Mouse (Mus musculus) heart, embryonic 16.5 days (tissue): Measurements from ENCODE around the gene Ptgs1. TPM values are rescaled to one million over a fixed set of nuclear protein-coding genes. Genes with fewer than 3 reads are reported as not detected.

Experiments used
- ATAC-seq: fragments of 200-750 bp; cut with Nextera tagmentation; replicated peaks from 2 replicates; pipeline ENCODE4 v1.8.0; 2017; ENCODE audit warnings: moderate number of reproducible peaks; ENCODE audit not compliant: insufficient read depth, low FRiP score; ENCODE audit errors: extremely low read depth
- H3K27ac ChIP-seq: fragments of 300-500 bp; sonication (generic); 2 replicates; pipeline ENCODE4 v1.5.1; 2014; ENCODE audit warnings: mild to moderate bottlenecking, low read length, control low read depth, moderate library complexity
- H3K27me3 ChIP-seq: fragments of 300-500 bp; sonication (generic); 2 replicates; pipeline ENCODE4 v1.6.1; 2014; ENCODE audit warnings: low read length, mixed read lengths; ENCODE audit not compliant: control insufficient read depth, insufficient read depth
- H3K36me3 ChIP-seq: fragments of 300-500 bp; sonication (generic); 2 replicates; pipeline ENCODE4 v1.6.1; 2014; ENCODE audit not compliant: control insufficient read depth, insufficient read depth
- H3K4me1 ChIP-seq: fragments of 300-500 bp; sonication (generic); 2 replicates; pipeline ENCODE4 v1.6.1; 2014; ENCODE audit warnings: low read length, mixed read lengths; ENCODE audit not compliant: control insufficient read depth, insufficient read depth
- H3K4me2 ChIP-seq: fragments of 300-500 bp; sonication (generic); 2 replicates; pipeline ENCODE4 v1.6.1; 2014; ENCODE audit warnings: low read depth, mild to moderate bottlenecking, control low read depth, low read length
- H3K4me3 ChIP-seq: fragments of 300-500 bp; sonication (generic); 2 replicates; pipeline ENCODE4 v1.5.1; 2014; ENCODE audit warnings: mild to moderate bottlenecking, control low read depth, low read length
- H3K9ac ChIP-seq: fragments of 300-500 bp; sonication (generic); 2 replicates; pipeline ENCODE4 v1.6.1; 2014; ENCODE audit warnings: low read length, control low read depth
- H3K9me3 ChIP-seq: fragments of 300-500 bp; sonication (generic); replicated peaks from 2 replicates; pipeline ENCODE4 v1.6.1; 2016; ENCODE audit warnings: low read length; ENCODE audit not compliant: control insufficient read depth
- WGBS: fragments of 180-500 bp; shearing (Covaris S2); extraction: QIAGEN DNeasy Blood & Tissue Kit; methylation state at CpG from one replicate; pipeline ENCODE4 v1.1.7; 2014; 5-methylcytosine and 5-hydroxymethylcytosine counted together
- polyA plus RNA-seq: library from polyadenylated mRNA; unstranded; fragments of >200 nt; fragmentation: Nextera tagmentation; extraction: Ambion mirVana; gene quantifications from 2 replicates; pipeline ENCODE4 v1.2.1, GENCODE M21; 2015

Ptgs1 gene
- polyA plus RNA-seq, 1 experiment from 2014 or later, result 21.9 TPM

- 70% methylated on average over 4 of the region's 4 CpGs for WGBS
- peaks cover 5% of the 10 kb centered on the region for H3K27me3 ChIP-seq
- H3K27ac ChIP-seq, result no peak overlapping the region
- H3K9me3 ChIP-seq, result no peaks in the 10 kb centered on the region
- no peak for ATAC-seq
- no peak overlapping the region for H3K9ac ChIP-seq
- no peaks in the 10 kb centered on the region for H3K36me3 ChIP-seq
- no peaks in the 10 kb centered on the region for H3K4me1 ChIP-seq
- no peak overlapping the region for H3K4me3 ChIP-seq
- no peak overlapping the region for H3K4me2 ChIP-seq
Measured at GRCm38 (mm10) chr2:36271085-36271484, 40.9 kb downstream of the Ptgs1 start.

- Histone ChIP-seq H3K4me1 (no peaks in the 10 kb centered on the region), H3K27me3 (peaks cover 5% of the 10 kb centered on the region), H3K27ac (no peak overlapping the region), H3K9ac (no peak overlapping the region), H3K4me2 (no peak overlapping the region), H3K9me3 (no peaks in the 10 kb centered on the region), H3K36me3 (no peaks in the 10 kb centered on the region), H3K4me3 (no peak overlapping the region)
- WGBS, result 69% methylated on average over 6 of the region's 6 CpGs
- no peak for ATAC-seq
Measured at GRCm38 (mm10) chr2:36272288-36272950, 42.2 kb downstream of the Ptgs1 start.

GRCm38 (mm10) chr2:36276454-36276853 lies 46.2 kb downstream of the Ptgs1 start:
- no peaks in the 10 kb centered on the region for H3K36me3 ChIP-seq
- H3K4me3 ChIP-seq, result no peak overlapping the region
- H3K27ac ChIP-seq, result no peak overlapping the region
- H3K4me1 ChIP-seq, result no peaks in the 10 kb centered on the region
- H3K9ac ChIP-seq, result no peak overlapping the region
- ATAC-seq, result no peak
- WGBS, result 25% methylated on average over 4 of the region's 4 CpGs
- H3K4me2 ChIP-seq, result no peak overlapping the region
- peaks cover 5% of the 10 kb centered on the region for H3K27me3 ChIP-seq
- H3K9me3 ChIP-seq, result no peaks in the 10 kb centered on the region

DNA sequence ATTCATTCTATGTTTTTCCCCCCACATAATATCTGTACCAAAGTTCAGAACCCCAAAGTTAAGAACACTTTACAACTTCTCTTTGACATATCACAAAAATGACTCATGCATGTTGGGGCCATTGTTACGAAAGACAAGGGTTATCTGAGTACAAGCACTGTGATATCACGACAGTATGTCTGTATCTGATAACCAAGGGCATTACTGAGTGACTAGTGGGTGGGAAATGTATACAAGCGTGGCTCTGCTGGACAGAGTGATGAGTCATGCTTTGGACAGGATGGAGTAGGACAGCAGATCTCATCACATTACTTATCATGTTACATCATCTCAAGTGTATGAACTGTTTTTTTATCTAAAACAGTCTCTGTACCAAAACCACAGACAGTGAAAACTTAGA lies 48.5 kb downstream of the Ptgs1 start:
- H3K27ac ChIP-seq, result no peak overlapping the region
- no peaks in the 10 kb centered on the region for H3K36me3 ChIP-seq
- no peaks in the 10 kb centered on the region for H3K27me3 ChIP-seq
- H3K9me3 ChIP-seq, result no peaks in the 10 kb centered on the region
- H3K4me1 ChIP-seq, result no peaks in the 10 kb centered on the region
- H3K4me3 ChIP-seq, result no peak overlapping the region
- H3K9ac ChIP-seq, result no peak overlapping the region
- no peak for ATAC-seq
- WGBS, result 37% methylated on average over 3 of the region's 3 CpGs
- no peak overlapping the region for H3K4me2 ChIP-seq

- H3K9ac ChIP-seq, result no peak overlapping the region
- H3K36me3 ChIP-seq, result no peaks in the 10 kb centered on the region
- H3K4me3 ChIP-seq, result no peak overlapping the region
- H3K27me3 ChIP-seq, result no peaks in the 10 kb centered on the region
- no peaks in the 10 kb centered on the region for H3K4me1 ChIP-seq
- ATAC-seq, result no peak
- no peak overlapping the region for H3K4me2 ChIP-seq
- H3K9me3 ChIP-seq, result no peaks in the 10 kb centered on the region
- 48% methylated on average over 1 of the region's 1 CpGs for WGBS
- H3K27ac ChIP-seq, result no peak overlapping the region
Measured at GRCm38 (mm10) chr2:36281138-36281537, 50.9 kb downstream of the Ptgs1 start.

DNA sequence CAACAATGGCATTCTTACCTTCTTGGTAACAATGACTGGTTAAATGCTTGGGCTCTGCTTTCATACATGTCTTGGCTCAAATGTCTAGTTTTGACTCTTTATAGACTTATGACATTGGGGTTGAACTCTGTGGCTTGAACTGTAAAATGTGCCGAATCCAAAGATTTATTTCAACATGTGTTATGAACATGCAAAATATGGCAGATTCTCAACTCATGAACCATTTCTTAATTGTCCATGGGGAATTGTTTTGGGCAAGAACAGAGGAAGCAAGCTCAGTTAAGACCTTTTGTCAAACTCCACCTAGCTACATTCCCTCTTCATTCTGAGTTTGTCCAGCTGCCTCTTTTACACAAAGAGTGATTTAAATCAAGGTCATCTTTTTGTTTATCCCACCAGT lies 52.1 kb downstream of the Ptgs1 start:
- ATAC-seq, result no peak
- no peaks in the 10 kb centered on the region for H3K4me1 ChIP-seq
- no peak overlapping the region for H3K4me2 ChIP-seq
- H3K9ac ChIP-seq, result no peak overlapping the region
- H3K4me3 ChIP-seq, result no peak overlapping the region
- H3K36me3 ChIP-seq, result no peaks in the 10 kb centered on the region
- no peak overlapping the region for H3K27ac ChIP-seq
- H3K27me3 ChIP-seq, result no peaks in the 10 kb centered on the region
- H3K9me3 ChIP-seq, result no peaks in the 10 kb centered on the region
- 73% methylated on average over 1 of the region's 1 CpGs for WGBS

Other genes with a start within 250 kb of the Ptgs1 start
- gene Ndufa8, start 181.0 kb upstream of the Ptgs1 start, polyA plus RNA-seq, result 553 and 578 TPM in 2 replicates
- 0.42 and 0.87 TPM in 2 replicates for gene Morn5, start 181.0 kb upstream of the Ptgs1 start, polyA plus RNA-seq
- 1.3 and 1.8 TPM in 2 replicates for gene Lhx6, start 125.0 kb upstream of the Ptgs1 start, polyA plus RNA-seq
- 38.6 and 41.7 TPM in 2 replicates for gene Mrrf, start 94.0 kb upstream of the Ptgs1 start, polyA plus RNA-seq
- gene Rbm18, start 93.7 kb upstream of the Ptgs1 start, polyA plus RNA-seq, result 66.1 and 69.5 TPM in 2 replicates
- gene Olfr338, start 143.1 kb downstream of the Ptgs1 start, polyA plus RNA-seq, result not detected in 2 replicates
- gene Olfr339, start 188.5 kb downstream of the Ptgs1 start, polyA plus RNA-seq, result not detected in 2 replicates
- not detected in 2 replicates for gene Olfr340, start 222.2 kb downstream of the Ptgs1 start, polyA plus RNA-seq